Mouse (Mus musculus): Measurements from ENCODE around the gene Gm49361. TPM values are rescaled to one million over a fixed set of nuclear protein-coding genes. Genes with fewer than 3 reads are reported as not detected.
"Not testable (repeated sequence)": the region's sequence is repeated elsewhere in the genome, so short reads cannot be mapped to it uniquely, and the experiment has no call there.

Gm49361 gene
- polyA plus RNA-seq, 1 experiment from 2014 or later, result not detected

GRCm38 (mm10) chr14:57701915-57702477, 43.9 kb downstream of the Gm49361 start:
- peak overlapping the region; percentile 66 for H3K27ac ChIP-seq
- peaks cover 8% of the 10 kb centered on the region for H3K4me1 ChIP-seq (replicated peaks)
- H3K36me3 ChIP-seq, result peaks cover 35% of the 10 kb centered on the region
- peak; percentile 44; the same call in 1 of the 2 replicates for ATAC-seq (ENCODE audit: low FRiP score)
- 54% methylated on average over 12 of the region's 12 CpGs for WGBS
- no peaks in the 10 kb centered on the region for H3K9me3 ChIP-seq
- H3K27me3 ChIP-seq, result no peaks in the 10 kb centered on the region
- H3K4me2 ChIP-seq, result no peak overlapping the region
- H3K9ac ChIP-seq, result no peak overlapping the region
- no peak overlapping the region for H3K4me3 ChIP-seq

- no peak overlapping the region for H3K9ac ChIP-seq
- H3K36me3 ChIP-seq, result peaks cover 52% of the 10 kb centered on the region
- H3K27me3 ChIP-seq, result no peaks in the 10 kb centered on the region
- no peak for ATAC-seq (ENCODE audit: low FRiP score)
- no peak overlapping the region for H3K27ac ChIP-seq
- H3K9me3 ChIP-seq, result no peaks in the 10 kb centered on the region
- H3K4me2 ChIP-seq, result no peak overlapping the region
- 96% methylated on average over 33 of the region's 33 CpGs for WGBS
- H3K4me1 ChIP-seq (replicated peaks), result no peaks in the 10 kb centered on the region
- H3K4me3 ChIP-seq, result no peak overlapping the region
These were observed 46.4 kb downstream of the Gm49361 start for GRCm38 (mm10) chr14:57699461-57699970.

- Histone ChIP-seq H3K36me3 (peaks cover 57% of the 10 kb centered on the region), H3K9ac (no peak overlapping the region)
- ATAC-seq (ENCODE audit: low FRiP score), result no peak
These were observed 46.9 kb downstream of the Gm49361 start for GRCm38 (mm10) chr14:57699016-57699415.

DNA sequence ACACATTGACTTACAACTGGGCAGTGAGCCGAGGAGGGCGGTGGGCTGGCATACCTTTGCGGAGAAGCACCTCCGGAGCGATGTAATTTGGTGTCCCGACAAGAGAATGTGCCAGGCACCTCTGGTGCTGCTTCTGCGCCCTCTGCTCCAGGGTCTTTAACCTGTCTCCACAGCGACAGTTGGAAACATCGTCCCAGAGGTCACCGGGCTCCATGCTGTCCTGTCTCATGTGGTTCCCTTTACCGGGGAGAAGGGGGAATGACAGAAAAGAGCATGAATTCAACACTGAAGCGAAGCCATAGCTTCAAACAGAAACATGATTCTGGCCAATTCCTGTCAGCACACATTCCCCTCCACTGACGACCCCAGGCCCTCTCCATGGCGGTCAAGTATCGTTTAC, 49.8 kb downstream of the Gm49361 start:
- peaks cover 73% of the 10 kb centered on the region for H3K36me3 ChIP-seq
- no peak for ATAC-seq (ENCODE audit: low FRiP score)
- no peaks in the 10 kb centered on the region for H3K9me3 ChIP-seq
- no peaks in the 10 kb centered on the region for H3K27me3 ChIP-seq
- H3K4me2 ChIP-seq, result no peak overlapping the region
- no peak overlapping the region for H3K4me3 ChIP-seq
- WGBS, result 97% methylated on average over 15 of the region's 15 CpGs
- no peak overlapping the region for H3K9ac ChIP-seq
- no peak overlapping the region for H3K27ac ChIP-seq
- no peaks in the 10 kb centered on the region for H3K4me1 ChIP-seq (replicated peaks)

More at GRCm38 (mm10) chr14:57699016-57699415, 46.9 kb downstream of the Gm49361 start:
- Histone ChIP-seq H3K4me2 (no peak overlapping the region), H3K27me3 (no peaks in the 10 kb centered on the region), H3K9me3 (no peaks in the 10 kb centered on the region), H3K4me1 (replicated peaks) (no peaks in the 10 kb centered on the region), H3K4me3 (no peak overlapping the region), H3K27ac (no peak overlapping the region)
- WGBS, result 94% methylated on average over 10 of the region's 10 CpGs

DNA sequence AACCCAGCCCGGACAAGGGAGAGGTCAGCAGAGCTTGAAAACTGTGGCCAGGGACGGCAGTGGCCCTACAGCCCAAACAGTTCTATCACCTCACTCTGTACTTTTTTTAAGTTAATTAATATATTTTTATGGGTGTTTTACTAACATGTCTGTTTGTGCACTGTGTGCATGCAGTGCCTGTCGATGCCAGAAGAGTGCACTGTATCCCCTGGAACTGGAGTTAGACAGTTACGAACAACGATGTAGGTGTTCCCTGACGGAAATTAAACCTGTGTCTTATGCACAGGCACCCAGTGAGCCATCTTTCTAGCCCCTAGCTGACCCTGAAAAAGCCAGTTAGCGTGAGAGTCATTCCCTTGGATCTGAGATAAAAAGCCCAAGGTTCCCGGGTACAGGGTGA, 50.4 kb downstream of the Gm49361 start:
- WGBS, result 93% methylated on average over 8 of the region's 8 CpGs
- ATAC-seq (ENCODE audit: low FRiP score), result no peak
- H3K36me3 ChIP-seq, result peaks cover 79% of the 10 kb centered on the region

DNA sequence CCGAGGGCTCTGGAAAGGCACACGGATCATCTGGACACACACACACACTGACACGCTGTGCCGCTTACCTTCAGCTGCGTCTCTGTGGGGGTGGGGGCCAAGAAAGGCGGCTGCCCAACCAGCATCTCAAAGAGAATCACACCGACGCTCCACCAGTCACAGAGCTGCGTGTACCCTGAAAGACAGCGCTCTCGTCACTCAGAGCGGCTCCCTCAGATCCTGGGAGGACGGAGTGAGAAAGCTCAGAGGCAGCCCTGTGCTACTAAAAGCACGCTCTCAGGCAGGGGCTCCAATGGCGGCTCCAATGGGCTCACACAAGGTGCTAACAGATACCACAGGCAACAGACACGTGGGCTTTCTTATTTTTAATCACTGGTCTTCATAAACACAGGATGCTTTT, 51.7 kb downstream of the Gm49361 start:
- Histone ChIP-seq H3K9ac (no peak overlapping the region), H3K4me3 (no peak overlapping the region), H3K27me3 (no peaks in the 10 kb centered on the region), H3K4me2 (no peak overlapping the region), H3K9me3 (no peaks in the 10 kb centered on the region), H3K4me1 (replicated peaks) (no peaks in the 10 kb centered on the region), H3K36me3 (peaks cover 69% of the 10 kb centered on the region), H3K27ac (no peak overlapping the region)
- WGBS, result 88% methylated on average over 16 of the region's 16 CpGs
- ATAC-seq (ENCODE audit: low FRiP score), result no peak

More for the DNA sequence above, 50.4 kb downstream of the Gm49361 start:
- Histone ChIP-seq H3K4me1 (replicated peaks) (no peaks in the 10 kb centered on the region), H3K4me2 (no peak overlapping the region), H3K27me3 (no peaks in the 10 kb centered on the region), H3K4me3 (no peak overlapping the region), H3K27ac (no peak overlapping the region), H3K9ac (no peak overlapping the region), H3K9me3 (no peaks in the 10 kb centered on the region)

GRCm38 (mm10) chr14:57692517-57693130, 53.3 kb downstream of the Gm49361 start:
- Histone ChIP-seq H3K4me3 (no peak overlapping the region), H3K27me3 (no peaks in the 10 kb centered on the region), H3K36me3 (peaks cover 65% of the 10 kb centered on the region), H3K27ac (no peak overlapping the region), H3K9me3 (no peaks in the 10 kb centered on the region), H3K4me1 (replicated peaks) (no peaks in the 10 kb centered on the region), H3K4me2 (no peak overlapping the region), H3K9ac (no peak overlapping the region)
- 94% methylated on average over 17 of the region's 17 CpGs for WGBS
- ATAC-seq (ENCODE audit: low FRiP score), result no peak

DNA sequence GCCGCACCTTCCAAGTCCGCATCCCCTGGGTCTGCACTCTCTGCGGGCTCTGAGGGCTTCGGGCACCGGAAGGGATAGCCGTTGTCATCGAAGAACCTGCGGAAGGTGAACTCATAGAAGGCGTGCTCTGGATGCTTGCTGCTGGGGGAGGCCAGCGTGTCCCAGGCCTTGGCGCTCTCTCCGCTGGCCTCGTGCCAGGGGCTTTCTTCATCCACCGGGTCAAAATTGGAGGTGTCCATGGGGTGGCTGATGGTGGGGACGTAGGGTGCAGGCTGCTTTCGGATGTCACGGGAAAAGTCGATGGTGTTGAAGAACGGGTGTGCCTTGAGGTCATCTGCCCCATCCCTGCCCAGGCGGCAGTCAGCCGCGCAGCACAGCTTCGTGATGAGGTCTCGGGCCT, 54.6 kb downstream of the Gm49361 start:
- H3K27me3 ChIP-seq, result no peaks in the 10 kb centered on the region
- H3K4me1 ChIP-seq (replicated peaks), result no peaks in the 10 kb centered on the region
- no peak overlapping the region for H3K4me3 ChIP-seq
- H3K4me2 ChIP-seq, result no peak overlapping the region
- H3K36me3 ChIP-seq, result peaks cover 55% of the 10 kb centered on the region
- no peak for ATAC-seq (ENCODE audit: low FRiP score)
- no peak overlapping the region for H3K9ac ChIP-seq
- no peak overlapping the region for H3K27ac ChIP-seq
- no peaks in the 10 kb centered on the region for H3K9me3 ChIP-seq
- WGBS, result 96% methylated on average over 24 of the region's 24 CpGs

DNA sequence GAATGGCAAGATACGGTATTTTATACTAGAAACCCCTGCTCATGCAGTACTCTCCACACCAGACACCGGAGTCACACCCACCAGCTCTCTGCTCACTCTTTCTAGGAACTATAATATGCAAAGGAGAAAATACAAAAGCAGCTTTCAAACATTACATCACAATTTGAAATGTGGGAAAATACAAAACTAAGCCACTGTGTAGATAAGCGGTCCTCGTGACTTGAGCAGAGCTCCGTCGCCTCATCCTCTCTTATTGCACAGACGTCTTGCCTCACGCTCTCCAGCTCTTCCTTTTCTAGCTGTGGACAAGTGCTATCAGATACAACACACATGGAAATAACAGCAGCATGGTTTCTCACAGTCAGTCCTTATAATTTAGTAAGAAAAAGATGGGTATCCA, 55.2 kb downstream of the Gm49361 start:
- Histone ChIP-seq H3K9me3 (no peaks in the 10 kb centered on the region), H3K4me2 (no peak overlapping the region), H3K27me3 (no peaks in the 10 kb centered on the region), H3K4me1 (replicated peaks) (no peaks in the 10 kb centered on the region), H3K36me3 (peaks cover 49% of the 10 kb centered on the region), H3K4me3 (no peak overlapping the region), H3K27ac (no peak overlapping the region), H3K9ac (no peak overlapping the region)
- WGBS, result 94% methylated on average over 8 of the region's 8 CpGs
- no peak for ATAC-seq (ENCODE audit: low FRiP score)

DNA sequence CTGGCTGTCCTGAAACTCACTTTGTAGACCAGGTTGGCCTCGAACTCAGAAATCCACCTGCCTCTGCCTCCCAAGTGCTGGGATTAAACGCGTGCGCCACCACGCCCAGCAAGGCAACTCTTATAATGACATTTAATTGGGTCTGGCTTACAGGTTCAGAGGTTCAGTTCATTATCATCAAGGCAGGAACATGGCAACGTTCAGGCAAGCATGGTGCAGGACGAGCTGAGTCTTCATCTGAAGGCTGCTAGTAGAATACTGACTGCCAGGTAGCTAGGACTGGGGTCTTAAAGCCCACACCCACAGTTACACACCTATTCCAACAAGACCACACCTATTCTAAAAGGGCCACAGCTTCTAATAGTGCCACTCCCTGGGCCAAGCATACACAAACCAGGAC, 57.8 kb downstream of the Gm49361 start:
- H3K4me1 ChIP-seq (replicated peaks); ATAC-seq (ENCODE audit: low FRiP score); H3K27ac ChIP-seq; H3K4me2 ChIP-seq; H3K9me3 ChIP-seq; H3K9ac ChIP-seq; H3K4me3 ChIP-seq; H3K27me3 ChIP-seq: not testable (repeated sequence)
- H3K36me3 ChIP-seq, result peaks cover 27% of the 10 kb centered on the region
- 93% methylated on average over 7 of the region's 7 CpGs for WGBS

- no peaks in the 10 kb centered on the region for H3K9me3 ChIP-seq
- H3K4me2 ChIP-seq, result no peak overlapping the region
- 91% methylated on average over 5 of the region's 5 CpGs for WGBS
- H3K27me3 ChIP-seq, result no peaks in the 10 kb centered on the region
- H3K4me3 ChIP-seq, result no peak overlapping the region
- no peaks in the 10 kb centered on the region for H3K4me1 ChIP-seq (replicated peaks)
- H3K9ac ChIP-seq, result no peak overlapping the region
- H3K27ac ChIP-seq, result no peak overlapping the region
- H3K36me3 ChIP-seq, result peaks cover 22% of the 10 kb centered on the region
- ATAC-seq (ENCODE audit: low FRiP score), result no peak
These were observed 58.5 kb downstream of the Gm49361 start for GRCm38 (mm10) chr14:57687441-57687840.

DNA sequence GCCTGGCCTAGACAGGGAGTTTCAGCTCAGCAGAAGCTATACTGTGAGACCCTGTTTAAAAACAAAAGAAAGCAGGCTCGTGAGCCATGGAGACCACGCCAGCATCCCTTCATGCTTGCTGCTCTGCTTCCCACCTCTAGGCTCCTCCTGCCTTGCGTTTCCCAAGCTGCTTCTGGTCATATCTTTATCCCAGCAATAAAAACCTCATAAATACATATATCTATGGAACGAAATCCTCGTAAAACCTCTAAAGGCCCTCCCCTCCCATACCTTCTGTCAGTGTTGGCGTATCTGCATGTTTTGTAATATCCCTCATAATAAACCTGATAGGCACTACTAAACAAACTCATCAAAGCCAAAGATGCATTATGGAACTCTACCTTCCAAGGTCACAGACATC, 59.3 kb downstream of the Gm49361 start:
- Histone ChIP-seq H3K4me1 (replicated peaks) (no peaks in the 10 kb centered on the region), H3K4me3 (no peak overlapping the region), H3K4me2 (no peak overlapping the region), H3K27ac (no peak overlapping the region), H3K9me3 (no peaks in the 10 kb centered on the region), H3K36me3 (peaks cover 17% of the 10 kb centered on the region), H3K9ac (no peak overlapping the region), H3K27me3 (no peaks in the 10 kb centered on the region)
- WGBS, result 90% methylated on average over 6 of the region's 6 CpGs
- ATAC-seq (ENCODE audit: low FRiP score), result no peak

DNA sequence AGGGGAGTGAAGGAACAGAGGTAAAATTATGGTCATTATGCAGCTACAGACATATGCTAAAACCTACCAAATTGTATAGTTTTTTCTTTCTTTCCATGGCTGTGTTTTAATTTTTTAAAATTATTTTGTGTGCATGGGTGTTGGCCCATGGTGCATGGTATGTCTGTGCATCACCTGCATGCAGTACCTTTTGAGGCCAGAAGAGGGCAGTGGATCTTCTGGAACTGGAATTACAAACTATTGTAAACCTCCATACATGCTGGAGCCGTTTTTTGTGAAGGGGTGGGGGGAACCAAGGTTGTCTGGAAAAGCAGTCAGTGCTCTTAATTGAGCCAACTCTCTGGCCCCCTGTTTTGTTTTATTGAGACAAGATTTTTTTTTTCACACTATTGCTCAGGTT, 61.3 kb downstream of the Gm49361 start:
- Histone ChIP-seq H3K4me2 (no peak overlapping the region), H3K36me3 (0 out of 2 replicates have a peak, but pooled peaks cover 5% of the 10 kb centered on the region), H3K9me3 (no peaks in the 10 kb centered on the region), H3K27me3 (no peaks in the 10 kb centered on the region), H3K4me1 (replicated peaks) (no peaks in the 10 kb centered on the region), H3K4me3 (no peak overlapping the region), H3K27ac (no peak overlapping the region), H3K9ac (no peak overlapping the region)
- no peak for ATAC-seq (ENCODE audit: low FRiP score)
- 3% methylated on average over 1 of the region's 1 CpGs for WGBS

Data from hindbrain, embryonic 13.5 days (tissue).